Mouse (Mus musculus) lung, embryonic 15.5 days (tissue): Measurements from ENCODE around the gene Ifna11. TPM values are rescaled to one million over a fixed set of nuclear protein-coding genes. Genes with fewer than 3 reads are reported as not detected.
"Not testable (repeated sequence)": the region's sequence is repeated elsewhere in the genome, so short reads cannot be mapped to it uniquely, and the experiment has no call there.

ENCODE experiments used
- ATAC-seq: fragments of 200-750 bp; cut with Nextera tagmentation; 2 replicates; pipeline ENCODE4 v1.8.0; 2017; ENCODE audit warnings: moderate number of reproducible peaks, borderline replicate concordance; ENCODE audit not compliant: low FRiP score, low TSS enrichment; ENCODE audit errors: extremely low read depth
- H3K27ac ChIP-seq: fragments of 300-500 bp; sonication (generic); 2 replicates; pipeline ENCODE4 v1.5.1; 2015; ENCODE audit warnings: moderate library complexity, mild to moderate bottlenecking, inconsistent platforms
- H3K27me3 ChIP-seq: fragments of 300-500 bp; sonication (generic); 2 replicates; pipeline ENCODE4 v1.6.1; 2015; ENCODE audit warnings: inconsistent platforms
- H3K36me3 ChIP-seq: fragments of 300-500 bp; sonication (generic); 2 replicates; pipeline ENCODE4 v1.6.1; 2015; ENCODE audit warnings: inconsistent platforms
- H3K4me1 ChIP-seq: fragments of 300-500 bp; sonication (generic); 2 replicates; pipeline ENCODE4 v1.6.1; 2015; ENCODE audit warnings: inconsistent platforms
- H3K4me2 ChIP-seq: fragments of 300-500 bp; sonication (generic); 2 replicates; pipeline ENCODE4 v1.6.1; 2015; ENCODE audit warnings: inconsistent platforms, mild to moderate bottlenecking, moderate library complexity
- H3K4me3 ChIP-seq: fragments of 300-500 bp; sonication (generic); 2 replicates; pipeline ENCODE4 v1.5.1; 2015; ENCODE audit warnings: mild to moderate bottlenecking, inconsistent platforms
- H3K9ac ChIP-seq: fragments of 300-500 bp; sonication (generic); 2 replicates; pipeline ENCODE4 v1.6.1; 2015; ENCODE audit warnings: inconsistent platforms
- H3K9me3 ChIP-seq: fragments of 300-500 bp; sonication (generic); 2 replicates; pipeline ENCODE4 v1.6.1; 2016; ENCODE audit warnings: inconsistent platforms
- whole genome bisulfite sequencing: fragments of 180-500 bp; shearing (Covaris S2); methylation state at CpG from one replicate; pipeline ENCODE4 v1.1.7; 2015; 5-methylcytosine and 5-hydroxymethylcytosine counted together
- polyA plus RNA-seq: library from polyadenylated mRNA; unstranded; fragments of >200 nt; fragmentation: Nextera tagmentation; extraction: Ambion mirVana; gene quantifications from 2 replicates; pipeline ENCODE4 v1.2.1, GENCODE M21; 2015

The Ifna11 gene
- not detected in 2 replicates for polyA plus RNA-seq

DNA sequence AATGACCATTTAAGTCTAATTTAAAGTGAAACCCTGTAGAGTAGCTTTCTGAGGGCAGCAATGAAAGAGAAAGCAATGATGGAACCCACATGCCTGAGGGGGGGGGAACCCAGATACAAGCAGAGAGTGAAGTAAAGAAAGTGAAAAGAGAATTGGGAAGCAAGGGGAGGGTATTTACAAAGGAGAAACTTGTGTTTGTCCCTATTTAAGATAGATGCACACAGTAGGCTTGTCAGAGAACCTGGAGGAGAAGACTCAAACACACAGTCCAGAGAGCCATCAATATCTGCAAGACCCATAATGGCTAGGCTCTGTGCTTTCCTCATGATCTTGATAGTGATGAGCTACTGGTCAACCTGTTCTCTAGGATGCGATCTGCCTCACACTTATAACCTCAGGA, at the start of gene Ifna11:
Gene Ifna11, plus strand, starts transcription at position 301 of the 400 bp plus-strand sequence.
- Histone ChIP-seq H3K4me1 (no peaks in the 10 kb centered on the region), H3K27ac (no peak within 1 kb of the TSS), H3K4me3 (no peak within 1 kb of the TSS), H3K27me3 (no peaks in the 10 kb centered on the region), H3K4me2 (no peak within 1 kb of the TSS), H3K9me3 (no peaks in the 10 kb centered on the region), H3K9ac (no peak within 1 kb of the TSS), H3K36me3 (no peaks in the 10 kb centered on the region)
- no peak for ATAC-seq
- WGBS = 83% methylated on average over 1 of the region's 1 CpGs

DNA sequence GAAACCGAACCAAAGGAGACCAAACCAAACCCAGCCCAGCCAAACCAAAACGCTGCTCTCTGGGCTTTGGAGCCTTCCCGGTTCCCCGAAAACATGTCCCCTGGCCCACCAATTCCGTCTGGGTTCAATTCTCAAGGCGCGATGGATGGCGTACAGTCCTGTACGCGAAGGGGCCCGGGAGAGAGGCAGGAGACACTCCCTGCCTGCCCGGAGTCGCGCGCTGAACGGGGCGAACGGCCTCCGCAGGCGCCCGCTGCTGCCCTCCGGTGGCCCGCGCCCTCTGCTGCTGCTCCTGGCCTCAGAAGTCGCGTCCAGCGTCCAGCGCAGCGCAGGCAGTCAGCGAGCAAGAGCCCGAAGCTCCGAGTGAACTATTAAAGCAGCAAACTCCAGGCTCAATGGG, 46.2 kb upstream of the Ifna11 start, which contains the start of gene Gm13290:
Gene Gm13290, plus strand, starts transcription at position 301 of the 400 bp plus-strand sequence.
- not testable (repeated sequence) for H3K9ac ChIP-seq, H3K27me3 ChIP-seq, H3K27ac ChIP-seq, H3K4me3 ChIP-seq, H3K36me3 ChIP-seq, H3K9me3 ChIP-seq, ATAC-seq, H3K4me2 ChIP-seq, H3K4me1 ChIP-seq
- WGBS = no CpG with 5 or more reads among the region's 32 CpGs

DNA sequence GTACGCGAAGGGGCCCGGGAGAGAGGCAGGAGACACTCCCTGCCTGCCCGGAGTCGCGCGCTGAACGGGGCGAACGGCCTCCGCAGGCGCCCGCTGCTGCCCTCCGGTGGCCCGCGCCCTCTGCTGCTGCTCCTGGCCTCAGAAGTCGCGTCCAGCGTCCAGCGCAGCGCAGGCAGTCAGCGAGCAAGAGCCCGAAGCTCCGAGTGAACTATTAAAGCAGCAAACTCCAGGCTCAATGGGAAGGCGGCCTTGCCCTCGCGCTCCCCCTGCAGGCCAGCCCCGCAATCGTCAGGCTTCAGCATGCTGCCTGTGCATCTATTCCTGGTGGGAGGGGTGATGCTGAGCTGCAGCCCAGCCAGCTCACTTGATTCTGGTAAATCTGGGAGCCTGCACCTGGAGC, 43.1 kb upstream of the Ifna11 start, which contains the start of gene Gm13289:
Gene Gm13289, plus strand, starts transcription at position 301 of the 400 bp plus-strand sequence.
- H3K4me1 ChIP-seq, H3K9ac ChIP-seq, H3K4me2 ChIP-seq, ATAC-seq, H3K27me3 ChIP-seq, H3K27ac ChIP-seq, H3K36me3 ChIP-seq, H3K4me3 ChIP-seq, H3K9me3 ChIP-seq: not testable (repeated sequence)
- WGBS = no CpG with 5 or more reads among the region's 29 CpGs

DNA sequence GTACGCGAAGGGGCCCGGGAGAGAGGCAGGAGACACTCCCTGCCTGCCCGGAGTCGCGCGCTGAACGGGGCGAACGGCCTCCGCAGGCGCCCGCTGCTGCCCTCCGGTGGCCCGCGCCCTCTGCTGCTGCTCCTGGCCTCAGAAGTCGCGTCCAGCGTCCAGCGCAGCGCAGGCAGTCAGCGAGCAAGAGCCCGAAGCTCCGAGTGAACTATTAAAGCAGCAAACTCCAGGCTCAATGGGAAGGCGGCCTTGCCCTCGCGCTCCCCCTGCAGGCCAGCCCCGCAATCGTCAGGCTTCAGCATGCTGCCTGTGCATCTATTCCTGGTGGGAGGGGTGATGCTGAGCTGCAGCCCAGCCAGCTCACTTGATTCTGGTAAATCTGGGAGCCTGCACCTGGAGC, 40.2 kb upstream of the Ifna11 start, which contains the start of gene Gm13272:
Gene Gm13272, plus strand, starts transcription at position 301 of the 400 bp plus-strand sequence.
- not testable (repeated sequence) for H3K9ac ChIP-seq, H3K9me3 ChIP-seq, ATAC-seq, H3K4me3 ChIP-seq, H3K36me3 ChIP-seq, H3K27me3 ChIP-seq, H3K4me1 ChIP-seq, H3K27ac ChIP-seq, H3K4me2 ChIP-seq
- WGBS = no CpG with 5 or more reads among the region's 29 CpGs

DNA sequence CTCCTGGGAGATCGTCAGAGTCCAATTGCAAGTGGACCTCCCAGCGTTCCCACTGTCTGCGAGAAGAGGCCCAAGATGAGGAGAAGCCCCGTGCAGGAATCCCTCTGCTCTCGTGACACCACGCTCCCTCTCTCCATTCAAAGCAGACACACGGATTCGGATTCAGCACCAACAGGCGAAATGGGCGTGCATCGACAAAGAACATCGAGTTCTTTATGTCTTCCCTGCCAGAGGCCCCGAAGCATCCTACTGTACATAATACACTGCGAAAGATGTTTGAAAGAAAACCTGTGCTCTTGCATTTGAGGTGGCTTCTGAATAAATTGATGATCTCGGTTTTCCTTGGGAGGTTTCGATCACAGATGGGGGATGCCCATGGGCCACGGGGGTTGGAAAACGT, 39.4 kb upstream of the Ifna11 start:
- not testable (repeated sequence) for H3K9me3 ChIP-seq, H3K9ac ChIP-seq, ATAC-seq, H3K4me1 ChIP-seq, H3K27ac ChIP-seq, H3K36me3 ChIP-seq, H3K27me3 ChIP-seq, H3K4me3 ChIP-seq, H3K4me2 ChIP-seq
- WGBS = 50% methylated on average over 16 of the region's 18 CpGs

DNA sequence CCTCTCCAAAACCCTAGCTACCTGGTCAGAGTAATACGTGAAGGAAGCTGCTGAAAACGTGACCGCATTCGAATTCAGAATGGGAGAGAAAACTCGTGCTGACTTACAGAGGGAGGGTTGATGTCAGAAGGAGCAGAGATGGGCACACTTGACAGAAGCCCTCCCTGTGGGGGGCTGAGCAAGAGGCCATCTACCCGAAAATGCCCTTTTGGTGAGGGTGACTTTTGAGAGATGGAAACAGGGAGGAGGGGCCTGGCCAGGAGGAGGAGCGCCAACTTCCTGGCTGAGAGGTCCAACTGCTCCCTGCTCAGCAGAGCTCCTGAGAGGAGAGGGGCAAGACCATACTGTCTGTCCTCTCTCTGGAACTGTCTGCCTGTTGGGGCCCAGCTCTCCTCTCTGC, 37.9 kb upstream of the Ifna11 start, which contains the start of gene Ifnz:
Gene Ifnz, plus strand, starts transcription at position 301 of the 400 bp plus-strand sequence.
- ATAC-seq, H3K27me3 ChIP-seq, H3K9me3 ChIP-seq, H3K36me3 ChIP-seq, H3K4me1 ChIP-seq, H3K9ac ChIP-seq: not testable (repeated sequence)
- peak within 1 kb of the TSS; percentile 51 for H3K4me2 ChIP-seq
- peak within 1 kb of the TSS; percentile 23; the same call in 1 of the 2 replicates for H3K4me3 ChIP-seq
- peak within 1 kb of the TSS; percentile 75; the same call in 1 of the 2 replicates for H3K27ac ChIP-seq
- WGBS = 12% methylated on average over 4 of the region's 7 CpGs

DNA sequence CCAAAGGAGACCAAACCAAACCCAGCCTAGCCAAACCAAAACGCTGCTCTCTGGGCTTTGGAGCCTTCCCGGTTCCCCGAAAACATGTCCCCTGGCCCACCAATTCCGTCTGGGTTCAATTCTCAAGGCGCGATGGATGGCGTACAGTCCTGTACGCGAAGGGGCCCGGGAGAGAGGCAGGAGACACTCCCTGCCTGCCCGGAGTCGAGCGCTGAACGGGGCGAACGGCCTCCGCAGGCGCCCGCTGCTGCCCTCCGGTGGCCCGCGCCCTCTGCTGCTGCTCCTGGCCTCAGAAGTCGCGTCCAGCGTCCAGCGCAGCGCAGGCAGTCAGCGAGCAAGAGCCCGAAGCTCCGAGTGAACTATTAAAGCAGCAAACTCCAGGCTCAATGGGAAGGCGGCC, 37.4 kb upstream of the Ifna11 start:
- ATAC-seq, H3K9me3 ChIP-seq, H3K9ac ChIP-seq, H3K27me3 ChIP-seq, H3K36me3 ChIP-seq, H3K4me1 ChIP-seq: not testable (repeated sequence)
- H3K4me2 ChIP-seq = peak overlapping the region; percentile 51
- 0% methylated on average over 17 of the region's 31 CpGs for WGBS
- H3K4me3 ChIP-seq = peak overlapping the region; percentile 23; the same call in 1 of the 2 replicates
- peak overlapping the region; percentile 75; the same call in 1 of the 2 replicates for H3K27ac ChIP-seq

DNA sequence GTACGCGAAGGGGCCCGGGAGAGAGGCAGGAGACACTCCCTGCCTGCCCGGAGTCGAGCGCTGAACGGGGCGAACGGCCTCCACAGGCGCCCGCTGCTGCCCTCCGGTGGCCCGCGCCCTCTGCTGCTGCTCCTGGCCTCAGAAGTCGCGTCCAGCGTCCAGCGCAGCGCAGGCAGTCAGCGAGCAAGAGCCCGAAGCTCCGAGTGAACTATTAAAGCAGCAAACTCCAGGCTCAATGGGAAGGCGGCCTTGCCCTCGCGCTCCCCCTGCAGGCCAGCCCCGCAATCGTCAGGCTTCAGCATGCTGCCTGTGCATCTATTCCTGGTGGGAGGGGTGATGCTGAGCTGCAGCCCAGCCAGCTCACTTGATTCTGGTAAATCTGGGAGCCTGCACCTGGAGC, 34.4 kb upstream of the Ifna11 start, which contains the start of gene Gm13276:
Gene Gm13276, plus strand, starts transcription at position 301 of the 400 bp plus-strand sequence.
- H3K27ac ChIP-seq, H3K4me2 ChIP-seq, ATAC-seq, H3K9me3 ChIP-seq, H3K36me3 ChIP-seq, H3K9ac ChIP-seq, H3K4me1 ChIP-seq, H3K27me3 ChIP-seq, H3K4me3 ChIP-seq: not testable (repeated sequence)
- WGBS = no CpG with 5 or more reads among the region's 27 CpGs

DNA sequence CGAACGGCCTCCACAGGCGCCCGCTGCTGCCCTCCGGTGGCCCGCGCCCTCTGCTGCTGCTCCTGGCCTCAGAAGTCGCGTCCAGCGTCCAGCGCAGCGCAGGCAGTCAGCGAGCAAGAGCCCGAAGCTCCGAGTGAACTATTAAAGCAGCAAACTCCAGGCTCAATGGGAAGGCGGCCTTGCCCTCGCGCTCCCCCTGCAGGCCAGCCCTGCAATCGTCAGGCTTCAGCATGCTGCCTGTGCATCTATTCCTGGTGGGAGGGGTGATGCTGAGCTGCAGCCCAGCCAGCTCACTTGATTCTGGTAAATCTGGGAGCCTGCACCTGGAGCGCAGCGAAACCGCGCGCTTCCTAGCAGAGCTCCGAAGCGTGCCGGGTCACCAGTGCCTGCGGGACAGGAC, 31.4 kb upstream of the Ifna11 start, which contains the start of gene Gm13277:
Gene Gm13277, plus strand, starts transcription at position 231 of the 400 bp plus-strand sequence.
- not testable (repeated sequence) for H3K9me3 ChIP-seq, H3K27me3 ChIP-seq, H3K4me3 ChIP-seq, H3K4me2 ChIP-seq, H3K9ac ChIP-seq, ATAC-seq, H3K4me1 ChIP-seq, H3K36me3 ChIP-seq, H3K27ac ChIP-seq
- WGBS = 0% methylated on average over 4 of the region's 28 CpGs

DNA sequence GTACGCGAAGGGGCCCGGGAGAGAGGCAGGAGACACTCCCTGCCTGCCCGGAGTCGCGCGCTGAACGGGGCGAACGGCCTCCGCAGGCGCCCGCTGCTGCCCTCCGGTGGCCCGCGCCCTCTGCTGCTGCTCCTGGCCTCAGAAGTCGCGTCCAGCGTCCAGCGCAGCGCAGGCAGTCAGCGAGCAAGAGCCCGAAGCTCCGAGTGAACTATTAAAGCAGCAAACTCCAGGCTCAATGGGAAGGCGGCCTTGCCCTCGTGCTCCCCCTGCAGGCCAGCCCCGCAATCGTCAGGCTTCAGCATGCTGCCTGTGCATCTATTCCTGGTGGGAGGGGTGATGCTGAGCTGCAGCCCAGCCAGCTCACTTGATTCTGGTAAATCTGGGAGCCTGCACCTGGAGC, 28.5 kb upstream of the Ifna11 start, which contains the start of gene Gm13278:
Gene Gm13278, plus strand, starts transcription at position 301 of the 400 bp plus-strand sequence.
- not testable (repeated sequence) for H3K27me3 ChIP-seq, H3K9ac ChIP-seq, H3K9me3 ChIP-seq, H3K36me3 ChIP-seq, H3K4me2 ChIP-seq, ATAC-seq, H3K4me3 ChIP-seq, H3K4me1 ChIP-seq, H3K27ac ChIP-seq
- WGBS = no CpG with 5 or more reads among the region's 28 CpGs

DNA sequence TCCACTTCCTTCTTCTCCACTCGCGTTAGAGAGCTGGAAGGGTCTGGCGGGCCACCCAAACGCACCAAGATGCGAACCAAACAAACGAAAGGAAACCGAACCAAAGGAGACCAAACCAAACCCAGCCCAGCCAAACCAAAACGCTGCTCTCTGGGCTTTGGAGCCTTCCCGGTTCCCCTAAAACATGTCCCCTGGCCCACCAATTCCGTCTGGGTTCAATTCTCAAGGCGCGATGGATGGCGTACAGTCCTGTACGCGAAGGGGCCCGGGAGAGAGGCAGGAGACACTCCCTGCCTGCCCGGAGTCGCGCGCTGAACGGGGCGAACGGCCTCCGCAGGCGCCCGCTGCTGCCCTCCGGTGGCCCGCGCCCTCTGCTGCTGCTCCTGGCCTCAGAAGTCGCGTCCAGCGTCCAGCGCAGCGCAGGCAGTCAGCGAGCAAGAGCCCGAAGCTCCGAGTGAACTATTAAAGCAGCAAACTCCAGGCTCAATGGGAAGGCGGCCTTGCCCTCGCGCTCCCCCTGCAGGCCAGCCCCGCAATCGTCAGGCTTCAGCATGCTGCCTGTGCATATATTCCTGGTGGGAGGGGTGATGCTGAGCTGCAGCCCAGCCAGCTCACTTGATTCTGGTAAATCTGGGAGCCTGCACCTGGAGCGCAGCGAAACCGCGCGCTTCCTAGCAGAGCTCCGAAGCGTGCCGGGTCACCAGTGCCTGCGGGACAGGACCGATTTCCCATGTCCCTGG, 25.7 kb upstream of the Ifna11 start, which contains the start of gene Gm13275:
Gene Gm13275, plus strand, starts transcription at position 552 of the 740 bp plus-strand sequence.
- not testable (repeated sequence) for H3K4me3 ChIP-seq, ATAC-seq
- 0% methylated on average over 10 of the region's 52 CpGs for WGBS

DNA sequence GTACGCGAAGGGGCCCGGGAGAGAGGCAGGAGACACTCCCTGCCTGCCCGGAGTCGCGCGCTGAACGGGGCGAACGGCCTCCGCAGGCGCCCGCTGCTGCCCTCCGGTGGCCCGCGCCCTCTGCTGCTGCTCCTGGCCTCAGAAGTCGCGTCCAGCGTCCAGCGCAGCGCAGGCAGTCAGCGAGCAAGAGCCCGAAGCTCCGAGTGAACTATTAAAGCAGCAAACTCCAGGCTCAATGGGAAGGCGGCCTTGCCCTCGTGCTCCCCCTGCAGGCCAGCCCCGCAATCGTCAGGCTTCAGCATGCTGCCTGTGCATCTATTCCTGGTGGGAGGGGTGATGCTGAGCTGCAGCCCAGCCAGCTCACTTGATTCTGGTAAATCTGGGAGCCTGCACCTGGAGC, 22.7 kb upstream of the Ifna11 start, which contains the start of gene Gm13279:
Gene Gm13279, plus strand, starts transcription at position 301 of the 400 bp plus-strand sequence.
- WGBS = no CpG with 5 or more reads among the region's 28 CpGs
- ATAC-seq = not testable (repeated sequence)

More for the DNA sequence above, 25.7 kb upstream of the Ifna11 start, which contains the start of gene Gm13275:
- not testable (repeated sequence) for H3K36me3 ChIP-seq, H3K4me2 ChIP-seq, H3K9ac ChIP-seq, H3K9me3 ChIP-seq, H3K4me1 ChIP-seq, H3K27ac ChIP-seq, H3K27me3 ChIP-seq

More for the DNA sequence above, 22.7 kb upstream of the Ifna11 start, which contains the start of gene Gm13279:
- not testable (repeated sequence) for H3K27ac ChIP-seq, H3K27me3 ChIP-seq, H3K9ac ChIP-seq, H3K4me2 ChIP-seq, H3K4me1 ChIP-seq, H3K4me3 ChIP-seq, H3K36me3 ChIP-seq, H3K9me3 ChIP-seq
